Mouse (Mus musculus) T-helper 17 cell (primary cell): ENCODE measurements around the gene Trpd52l3.

Experiments
- in situ Hi-C, 2 experiments: fragments of 300-600 bp; cut with MboI, MseI; formaldehyde crosslinking; loops; 1 replicate in 1 of 2; 2 replicates in 1 of 2; pipeline ENCODE4 v1.15.1; 2025; ENCODE audit warnings: high pct_unique_total_duplicates in 2 of 2

The Trpd52l3 gene

DNA sequence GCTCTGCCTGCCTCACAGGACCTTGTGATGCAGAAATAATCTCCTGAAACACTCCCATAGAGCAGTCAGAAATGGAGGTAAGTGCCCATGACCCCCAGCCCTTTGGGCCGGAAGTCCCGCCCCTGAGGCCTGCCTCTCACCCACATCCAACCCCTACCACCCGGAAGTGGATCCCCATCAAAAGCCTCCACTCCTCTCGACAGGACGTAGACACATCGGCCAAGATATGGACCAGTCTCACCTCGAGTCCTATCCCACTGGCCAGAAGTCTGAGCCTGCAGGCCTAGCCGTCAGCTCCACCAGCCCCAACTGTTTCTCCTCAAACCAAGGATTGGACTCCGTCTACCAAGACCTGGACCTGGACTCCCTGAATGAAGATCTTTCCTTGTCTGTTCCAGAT, at the start of gene Trpd52l3:
TSS of gene Trpd52l3 (plus strand) at position 170 of the 400 bp plus-strand sequence.
- in situ Hi-C loops = no loop called here

DNA sequence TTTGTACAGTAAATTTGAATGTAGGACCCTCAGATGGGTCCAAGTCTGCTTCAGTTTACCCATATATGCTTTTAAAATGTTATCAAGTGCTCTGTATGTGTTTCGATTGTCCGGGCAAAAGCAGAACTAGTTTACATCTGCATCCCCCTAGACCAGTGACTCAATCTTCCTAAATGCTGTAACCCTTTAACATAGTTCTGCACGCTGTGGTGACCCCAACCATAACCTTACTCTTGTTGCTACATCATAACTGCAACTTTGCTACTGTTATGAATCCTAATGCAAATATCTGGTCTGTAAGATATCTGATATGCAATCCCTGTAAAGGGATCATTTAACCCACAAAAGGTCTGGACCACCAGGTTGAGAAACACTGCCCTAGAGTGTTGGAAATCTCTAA, 49.8 kb upstream of the Trpd52l3 start:
- in situ Hi-C loops = no loop called here

- in situ Hi-C loops = loop anchor here (5.0 kb wide), 2 partner anchors 67 to 123 kb away; no protein-coding TSS in a partner anchor
Observed at GRCm38 (mm10) chr19:29955454-29955853, 48.1 kb upstream of the Trpd52l3 start.

DNA sequence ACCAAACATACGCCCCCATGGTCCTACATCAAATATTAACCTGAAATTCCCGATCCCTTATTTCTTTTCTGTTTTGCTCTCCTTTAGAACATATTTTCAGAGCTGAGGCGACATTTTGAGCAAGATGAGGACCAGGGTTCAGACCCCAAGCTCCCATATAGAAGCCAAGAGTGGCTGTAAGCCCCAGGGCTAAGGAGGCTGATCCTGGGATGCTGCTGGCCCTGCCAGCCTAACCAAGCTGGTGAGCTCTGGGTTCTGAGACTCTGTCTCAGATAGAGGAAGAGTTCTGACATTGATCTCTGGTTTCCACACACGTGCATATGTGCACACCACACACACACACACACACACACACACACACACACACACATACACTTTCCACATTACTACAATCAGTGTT, 42.7 kb upstream of the Trpd52l3 start:
- in situ Hi-C loops = no loop called here

GRCm38 (mm10) chr19:29961842-29962241, 41.7 kb upstream of the Trpd52l3 start:
- in situ Hi-C loops = no loop called here

DNA sequence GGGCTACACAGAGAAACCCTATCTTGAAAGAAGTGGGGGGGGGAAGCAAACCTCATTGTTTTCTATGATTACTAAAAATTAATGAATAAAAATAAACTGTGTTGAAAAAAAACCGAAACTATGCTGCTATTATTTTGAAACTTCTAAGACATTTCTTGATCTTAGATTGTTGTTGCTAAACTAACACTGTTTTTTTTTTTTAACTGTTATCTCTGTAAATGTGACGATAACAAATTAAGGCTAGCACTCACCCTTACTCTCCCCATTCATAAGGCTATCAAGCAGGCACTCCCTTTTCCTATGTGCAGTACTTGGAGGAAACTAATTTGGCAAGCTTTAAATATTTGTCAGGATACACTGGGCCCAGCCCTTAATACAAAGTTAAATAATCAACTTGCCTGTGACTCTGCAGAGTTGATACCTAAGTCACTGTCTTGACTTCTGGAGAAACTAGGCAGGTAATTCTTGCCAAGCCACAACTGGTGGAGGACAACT, 39.9 kb upstream of the Trpd52l3 start:
- in situ Hi-C loops = no loop called here

DNA sequence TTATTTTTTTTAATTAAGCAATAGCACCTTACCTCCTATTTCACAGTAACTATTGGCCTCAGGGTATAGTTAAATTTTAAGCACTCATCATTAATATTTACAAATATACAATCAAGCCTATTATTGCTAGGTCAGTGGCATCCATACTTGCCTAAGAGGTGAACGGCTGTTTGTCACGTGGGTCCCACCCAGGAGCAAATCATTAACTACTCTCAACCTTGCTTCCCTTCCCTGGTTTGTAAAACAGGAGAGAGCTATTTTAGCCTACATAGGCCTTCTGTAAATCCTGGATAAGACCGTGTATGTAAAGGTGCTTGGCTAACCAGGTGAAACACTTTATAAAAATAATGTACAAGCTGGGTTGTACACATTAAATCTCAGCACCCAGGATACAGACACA, 35.6 kb upstream of the Trpd52l3 start:
- in situ Hi-C loops = no loop called here

DNA sequence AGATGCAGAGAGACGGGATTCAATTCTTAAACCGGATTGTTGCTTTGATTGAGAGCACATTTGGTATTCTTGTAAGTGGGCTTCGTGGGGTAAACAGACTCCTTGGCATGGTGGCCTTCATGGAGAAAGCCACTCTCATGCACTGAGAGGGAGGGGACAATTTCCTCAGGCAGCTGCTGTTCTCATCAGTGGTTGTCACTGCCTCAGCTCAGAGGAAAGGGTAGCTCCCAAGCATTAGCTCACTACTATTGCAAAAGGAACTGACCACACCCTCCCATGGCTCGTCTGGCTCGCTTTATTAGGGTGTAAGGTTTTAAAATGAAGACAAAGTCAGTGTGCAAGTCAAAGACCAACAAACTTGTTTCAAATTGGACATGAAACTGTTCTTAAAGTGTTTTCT, 30.2 kb upstream of the Trpd52l3 start:
- in situ Hi-C loops = no loop called here

DNA sequence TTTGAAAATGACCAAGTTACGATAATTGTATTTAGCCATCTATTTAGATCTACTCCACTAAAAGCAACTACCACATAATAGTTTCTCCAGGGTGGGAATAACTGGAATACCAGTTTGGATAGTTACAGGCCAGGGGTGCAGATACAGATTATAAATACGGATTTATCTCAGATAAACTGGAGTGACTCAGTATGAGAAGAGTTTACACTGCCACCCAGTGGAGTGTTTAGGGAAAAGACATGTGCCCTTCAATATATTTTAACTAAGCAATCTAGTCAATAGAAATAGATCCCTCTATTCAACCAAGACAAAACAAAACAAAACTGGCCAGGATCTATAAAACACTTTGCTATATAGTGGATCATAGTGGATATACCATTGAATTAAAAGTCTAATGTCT, 24.7 kb upstream of the Trpd52l3 start:
- in situ Hi-C loops = loop anchor here in 1 of 2 experiments (5.0 kb wide), 1 partner anchor 157 kb away; no protein-coding TSS in a partner anchor

GRCm38 (mm10) chr19:29979452-29980089, 24.0 kb upstream of the Trpd52l3 start:
- in situ Hi-C loops = loop anchor here (5.0 kb wide), 2 partner anchors 147 to 157 kb away; no protein-coding TSS in a partner anchor

GRCm38 (mm10) chr19:29984208-29985005, 19.2 kb upstream of the Trpd52l3 start:
- in situ Hi-C loops = loop anchor here in 1 of 2 experiments (5.0 kb wide), 1 partner anchor 152 kb away; no protein-coding TSS in a partner anchor

- in situ Hi-C loops = no loop called here
Observed at GRCm38 (mm10) chr19:29986464-29987091, 17.0 kb upstream of the Trpd52l3 start.

DNA sequence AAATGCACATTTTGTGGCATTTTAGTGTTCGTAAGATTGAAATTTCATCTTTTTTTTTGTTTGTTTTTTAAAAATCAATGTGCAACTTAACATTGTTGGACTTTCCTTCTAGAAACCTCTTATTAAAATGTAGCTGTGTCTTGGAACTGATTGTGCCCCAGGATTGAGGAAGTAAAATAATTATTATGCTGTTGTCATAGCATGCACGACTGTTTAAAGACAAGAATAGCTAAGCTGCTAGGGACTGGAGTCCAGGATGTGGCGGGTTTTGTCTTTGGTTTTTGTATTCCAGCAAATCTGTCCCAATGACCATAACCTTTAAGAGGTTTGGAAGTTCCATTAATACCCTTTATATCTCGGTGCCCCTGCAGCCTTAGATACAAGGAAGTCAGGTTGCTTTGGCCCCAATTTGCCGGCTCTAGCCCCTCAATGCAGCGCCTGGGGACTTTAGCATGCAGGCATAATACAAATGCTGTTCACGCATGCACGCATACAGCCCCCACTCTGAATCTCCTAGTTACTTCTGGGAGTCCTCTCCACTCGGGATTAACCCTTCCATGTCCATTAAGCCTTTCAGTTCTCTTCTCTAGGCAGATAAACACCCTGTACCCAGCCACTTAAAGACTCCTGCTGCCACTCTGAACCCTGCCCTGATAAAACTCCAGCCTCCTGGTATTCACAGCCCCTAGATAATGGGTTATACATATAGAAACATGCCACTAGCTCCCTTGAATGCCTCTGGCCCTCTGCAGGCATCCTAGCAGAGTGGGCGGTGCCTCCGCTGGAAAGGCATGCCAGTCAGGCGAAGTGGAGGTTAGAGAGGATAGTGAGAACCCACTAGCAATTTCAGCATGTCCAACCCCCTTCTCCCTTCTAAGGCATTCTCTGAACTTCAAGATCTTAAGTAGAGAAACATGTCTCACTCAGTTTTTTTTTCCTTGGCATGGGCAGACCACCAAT, 2.9 kb upstream of the Trpd52l3 start:
- in situ Hi-C loops = no loop called here

- in situ Hi-C loops = no loop called here
Observed at GRCm38 (mm10) chr19:30001550-30001949, 2.0 kb upstream of the Trpd52l3 start.

DNA sequence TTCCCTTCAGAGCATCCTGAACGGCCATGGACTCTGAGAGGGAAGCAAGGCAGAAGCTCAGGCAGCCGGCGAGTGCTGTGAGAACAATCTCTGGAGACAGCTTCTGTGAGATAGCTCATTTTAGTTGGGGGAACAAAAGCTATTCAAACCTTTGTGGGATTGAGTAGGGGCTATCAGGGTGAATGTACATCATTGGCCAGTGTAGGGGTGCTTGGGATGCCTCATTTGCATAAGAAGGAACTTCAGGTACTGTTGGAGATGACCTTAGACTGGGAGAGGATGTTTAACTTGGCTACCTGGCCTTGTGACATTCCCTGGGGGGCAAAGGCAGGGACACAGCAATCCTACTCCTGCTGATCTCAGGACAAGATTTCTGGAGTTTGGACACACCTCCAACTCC, 2.8 kb downstream of the Trpd52l3 start:
- in situ Hi-C loops = no loop called here

GRCm38 (mm10) chr19:30010520-30011296, 7.1 kb downstream of the Trpd52l3 start:
- in situ Hi-C loops = loop anchor here in 1 of 2 experiments (10.0 kb wide), 1 partner anchor 844 kb away; no protein-coding TSS in a partner anchor

DNA sequence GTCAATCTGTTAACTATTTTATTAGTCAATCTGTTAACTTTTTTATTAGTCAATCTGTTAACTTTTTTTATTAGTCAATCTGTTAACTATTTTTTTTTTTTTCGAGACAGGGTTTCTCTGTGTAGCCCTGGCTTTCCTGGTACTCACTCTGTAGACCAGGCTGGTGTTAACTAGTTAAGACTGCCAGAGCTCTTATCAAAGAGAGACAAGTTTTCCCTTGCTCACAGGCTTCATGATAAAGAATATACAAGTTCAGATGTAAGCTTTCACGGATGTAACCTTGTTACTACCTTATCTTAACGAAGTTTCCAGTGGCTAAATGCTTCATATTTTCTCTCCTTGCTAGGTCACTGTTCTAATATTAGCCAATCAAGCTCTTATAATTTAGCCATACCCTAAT, 10.7 kb downstream of the Trpd52l3 start:
- in situ Hi-C loops = loop anchor here in 1 of 2 experiments (10.0 kb wide), 1 partner anchor 840 kb away; no protein-coding TSS in a partner anchor

DNA sequence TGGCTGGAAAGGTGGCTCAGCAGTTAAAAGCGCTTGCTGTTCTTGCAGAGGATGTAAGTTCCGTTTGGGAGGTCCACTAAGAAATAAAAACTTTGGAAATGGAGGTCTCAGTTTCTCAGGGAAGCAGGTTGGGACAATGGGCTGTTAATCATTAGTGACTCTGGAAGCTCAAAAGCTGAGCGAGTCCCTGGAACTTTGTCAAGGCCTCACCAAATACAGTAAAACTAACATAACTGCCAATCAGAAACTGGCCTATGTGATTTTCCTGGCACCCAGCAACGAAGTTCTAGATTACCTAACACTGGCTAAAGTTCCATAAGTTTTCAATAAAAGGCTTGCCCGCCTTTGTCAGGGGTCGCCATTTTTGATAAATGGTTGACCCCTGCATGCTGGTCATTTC, 12.6 kb downstream of the Trpd52l3 start:
- in situ Hi-C loops = loop anchor here in 1 of 2 experiments (10.0 kb wide), 1 partner anchor 839 kb away; no protein-coding TSS in a partner anchor

GRCm38 (mm10) chr19:30023419-30023818, 19.8 kb downstream of the Trpd52l3 start:
- in situ Hi-C loops = loop anchor here (5.0 to 10.0 kb wide), 2 partner anchors 66 to 669 kb away; no protein-coding TSS in a partner anchor
